Mouse (Mus musculus) erythroid progenitor cell, adult 5-6 weeks (primary cell): ENCODE results near the gene Ccdc32. TPM values are rescaled to one million over a fixed set of nuclear protein-coding genes. Genes with fewer than 3 reads are reported as not detected.
"Not testable (repeated sequence)": the region's sequence is repeated elsewhere in the genome, so short reads cannot be mapped to it uniquely, and the experiment has no call there.

Experiments used
- ATAC-seq: replicated peaks from 2 replicates; pipeline ENCODE4 v1.8.0; 2016; ENCODE audit warnings: moderate number of reproducible peaks, mild to moderate bottlenecking, moderate TSS enrichment, inconsistent platforms; ENCODE audit not compliant: poor library complexity, low FRiP score, severe bottlenecking
- total RNA-seq, 2 experiments: library from RNA; stranded (forward) in 1 of 2; stranded (reverse) in 1 of 2; fragments of 150-400 nt in 1 of 2; fragments of 186-747, 209-891 nt in 1 of 2; gene quantifications; 2 replicates each; pipeline versions ENCODE4 v1.2.3 to v1.2.4; 2015 to 2017; ENCODE audit warnings: low replicate concordance in 2 of 2

The Ccdc32 gene
- total RNA-seq, 2 experiments from 2014 or later, result 4.6 to 12.9 TPM

DNA sequence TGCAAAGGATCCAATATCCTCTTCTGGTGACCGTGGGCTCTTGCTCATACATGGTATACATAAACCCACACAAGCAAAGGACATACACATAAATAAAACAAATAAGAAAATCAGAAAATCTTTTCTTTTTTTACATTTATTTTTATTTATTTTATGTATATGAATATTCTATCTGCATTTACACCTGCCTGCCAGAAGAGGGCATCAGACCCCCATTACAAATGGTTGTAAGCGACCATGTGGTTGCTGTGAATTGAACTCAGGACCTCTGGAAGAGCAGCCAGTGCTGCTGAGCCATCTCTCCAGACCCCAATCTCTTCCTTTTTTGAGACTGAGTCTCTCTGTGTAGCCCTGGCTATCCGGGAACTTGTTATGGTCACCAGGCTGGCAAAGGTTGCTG is 11.5 kb downstream of the Ccdc32 start:
- no peak for ATAC-seq

DNA sequence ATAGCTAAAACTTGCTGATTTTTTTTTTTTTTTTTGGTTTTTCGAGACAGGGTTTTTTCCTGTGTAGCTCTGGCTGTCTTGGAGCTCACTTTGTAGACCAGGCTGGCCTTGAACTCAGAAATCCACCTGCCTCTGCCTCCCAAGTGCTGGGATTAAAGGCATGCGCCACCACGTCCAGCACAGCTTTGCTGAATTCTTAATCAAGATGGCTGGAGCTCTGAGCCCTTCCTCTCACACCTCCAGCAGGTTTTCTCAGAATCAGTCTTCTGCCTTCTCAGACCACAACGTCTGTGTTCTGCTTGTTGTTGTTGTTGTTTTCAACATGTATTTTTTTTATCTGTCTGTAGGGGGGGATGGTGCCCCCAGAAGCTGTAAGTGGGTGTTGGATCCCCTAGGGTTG is 12.9 kb downstream of the Ccdc32 start:
- not testable (repeated sequence) for ATAC-seq

DNA sequence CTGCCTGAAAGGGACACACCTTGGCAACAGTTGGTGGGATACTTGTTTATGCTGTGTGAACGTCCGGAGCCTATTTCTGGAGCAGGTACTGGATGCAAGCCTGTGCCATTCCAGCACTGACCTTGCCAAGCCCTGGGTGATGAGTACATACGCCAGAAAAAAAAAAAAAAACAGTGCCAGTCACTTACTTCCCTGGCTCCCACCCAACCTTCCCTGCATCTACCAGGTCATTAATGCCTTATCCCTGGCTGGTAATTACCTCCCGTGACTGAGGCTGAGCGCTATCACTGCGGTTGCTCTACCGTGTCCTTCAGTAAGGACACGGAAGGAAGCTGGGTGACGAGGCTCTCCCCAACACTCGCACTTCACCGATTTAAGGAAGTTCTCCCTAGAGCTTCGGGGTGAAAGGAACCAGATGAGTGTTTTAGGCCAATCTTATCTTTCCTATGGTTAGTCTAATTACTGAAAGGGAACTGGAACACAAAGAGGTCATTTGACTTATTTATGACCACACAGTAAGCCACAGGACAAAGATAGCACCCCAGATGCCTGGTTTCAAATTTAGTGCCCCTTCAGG is 13.5 kb downstream of the Ccdc32 start:
- ATAC-seq, result peak; percentile 53; the same call in 1 of the 2 replicates

DNA sequence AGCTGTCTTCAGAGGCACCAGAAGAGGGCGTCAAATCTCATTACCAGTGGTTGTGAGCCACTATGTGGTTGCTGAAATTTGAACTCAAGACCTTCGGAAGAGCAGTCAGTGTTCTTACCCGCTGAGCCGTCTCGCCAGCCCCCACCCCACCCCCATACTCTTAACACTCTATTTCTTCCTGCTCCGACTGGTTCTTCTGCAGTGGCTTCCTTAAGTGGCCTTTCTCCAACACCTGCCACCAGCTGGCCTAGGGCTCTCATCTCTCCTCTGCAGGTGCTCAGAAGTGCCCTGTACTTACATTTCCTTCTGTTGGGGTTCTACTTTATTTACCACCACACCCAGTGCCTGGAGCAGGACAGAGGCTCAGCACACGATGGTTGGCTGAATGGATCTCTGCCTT is 14.2 kb downstream of the Ccdc32 start:
- peak; percentile 52; the same call in 1 of the 2 replicates for ATAC-seq

DNA sequence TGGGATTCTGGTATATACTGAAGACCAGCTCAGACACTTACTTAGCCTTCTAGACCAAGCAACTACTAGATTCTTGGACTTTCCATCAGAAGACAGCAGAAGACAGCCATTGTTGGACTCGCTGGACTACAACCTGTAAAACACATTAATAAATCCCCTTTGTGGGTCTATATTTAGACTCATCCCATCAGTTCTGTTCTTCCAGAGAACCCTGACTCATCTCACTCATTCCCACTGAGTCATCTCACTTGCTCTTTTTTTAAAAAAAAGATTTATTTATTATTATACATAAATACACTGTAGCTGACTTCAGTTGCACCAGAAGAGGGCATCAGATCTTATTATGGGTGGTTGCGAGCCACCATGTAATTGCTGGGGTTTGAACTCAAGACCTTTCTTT is 19.8 kb downstream of the Ccdc32 start:
- no peak for ATAC-seq

DNA sequence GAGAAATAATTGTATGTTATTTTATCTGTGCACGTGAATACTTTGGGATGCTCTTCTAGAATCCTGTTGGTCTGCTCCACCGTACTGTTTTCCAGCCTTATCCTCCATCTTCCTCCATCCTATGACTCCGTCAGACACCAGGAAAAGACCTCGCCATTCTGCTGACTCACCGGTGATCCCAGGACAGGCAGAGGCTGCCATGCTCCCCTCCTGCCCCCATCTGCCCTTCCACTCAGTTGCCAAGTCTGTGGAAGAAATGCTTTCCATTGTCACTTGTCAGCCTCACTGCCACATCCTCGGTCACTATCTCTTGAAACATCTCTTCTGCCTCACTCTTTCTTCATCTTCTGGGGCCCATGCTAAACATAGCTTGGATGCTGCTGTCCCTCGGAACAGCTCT is 22.3 kb downstream of the Ccdc32 start:
- ATAC-seq, result no peak

DNA sequence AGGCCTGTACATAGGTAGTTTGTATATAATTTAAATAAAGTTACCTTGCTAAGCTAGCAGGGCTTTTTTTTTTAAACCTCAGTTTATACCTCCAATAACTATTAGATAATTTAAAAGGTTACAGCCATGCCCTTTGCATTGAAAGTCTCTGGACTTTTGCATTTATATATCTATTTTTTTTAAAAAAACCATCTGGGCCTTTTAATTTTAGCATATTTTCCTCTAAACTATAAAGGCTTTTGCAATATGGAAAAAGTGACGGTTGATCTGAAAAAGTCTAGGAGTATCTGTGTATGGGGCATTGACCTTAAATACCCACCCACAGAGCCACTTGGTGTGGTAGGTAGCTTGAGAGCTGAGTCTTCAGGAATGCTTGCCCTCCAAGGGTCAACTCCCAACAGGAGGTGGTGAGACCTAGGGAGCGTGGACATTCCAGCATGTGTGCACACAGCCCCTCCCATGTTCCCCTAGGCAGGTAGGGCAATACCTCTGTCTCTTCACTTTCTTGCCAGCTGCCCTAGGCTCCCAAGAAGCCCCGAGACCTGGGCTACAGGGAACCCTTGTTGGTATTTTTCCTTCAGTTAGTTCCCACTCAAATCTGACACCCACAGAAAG is 30.1 kb downstream of the Ccdc32 start:
- no peak for ATAC-seq

DNA sequence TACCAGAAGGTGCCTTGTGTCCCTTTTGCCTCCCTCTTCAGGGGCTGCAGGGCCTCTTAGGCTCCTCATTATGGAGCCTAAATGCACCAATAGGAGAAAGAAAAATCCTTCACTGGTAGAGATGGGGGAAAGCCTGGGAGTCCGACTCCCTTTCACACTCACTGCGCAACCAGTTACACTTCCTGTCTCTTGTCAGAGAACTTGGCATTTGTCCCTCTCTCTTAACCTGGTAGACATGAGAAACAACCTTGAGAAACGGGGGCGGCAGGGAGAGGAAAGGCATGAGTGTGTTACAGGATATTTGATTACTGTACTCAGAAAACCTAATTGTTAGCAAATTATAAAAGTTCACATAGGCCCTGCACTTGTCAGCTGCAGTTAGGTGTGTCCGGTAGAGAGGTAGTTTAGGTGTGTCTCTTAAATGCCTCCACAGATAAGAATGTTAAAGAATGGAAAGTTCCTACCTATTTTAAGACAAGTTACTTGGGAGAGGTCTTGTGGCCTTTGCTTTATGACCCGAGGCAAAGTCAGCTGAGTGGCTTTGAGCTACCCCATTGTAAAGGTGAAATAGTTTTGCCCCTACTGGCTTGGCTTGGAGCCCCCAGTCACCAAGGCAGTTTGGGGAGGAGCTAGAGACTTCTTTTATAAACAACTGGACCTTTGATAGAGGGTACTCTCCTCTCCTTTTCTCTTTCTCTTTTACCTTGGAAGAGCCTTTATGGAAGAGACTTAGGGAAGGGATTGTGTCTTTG is 30.9 kb downstream of the Ccdc32 start:
- no peak for ATAC-seq

- ATAC-seq, result no peak
Measured at GRCm38 (mm10) chr2:118996798-118997105, 32.4 kb downstream of the Ccdc32 start.

DNA sequence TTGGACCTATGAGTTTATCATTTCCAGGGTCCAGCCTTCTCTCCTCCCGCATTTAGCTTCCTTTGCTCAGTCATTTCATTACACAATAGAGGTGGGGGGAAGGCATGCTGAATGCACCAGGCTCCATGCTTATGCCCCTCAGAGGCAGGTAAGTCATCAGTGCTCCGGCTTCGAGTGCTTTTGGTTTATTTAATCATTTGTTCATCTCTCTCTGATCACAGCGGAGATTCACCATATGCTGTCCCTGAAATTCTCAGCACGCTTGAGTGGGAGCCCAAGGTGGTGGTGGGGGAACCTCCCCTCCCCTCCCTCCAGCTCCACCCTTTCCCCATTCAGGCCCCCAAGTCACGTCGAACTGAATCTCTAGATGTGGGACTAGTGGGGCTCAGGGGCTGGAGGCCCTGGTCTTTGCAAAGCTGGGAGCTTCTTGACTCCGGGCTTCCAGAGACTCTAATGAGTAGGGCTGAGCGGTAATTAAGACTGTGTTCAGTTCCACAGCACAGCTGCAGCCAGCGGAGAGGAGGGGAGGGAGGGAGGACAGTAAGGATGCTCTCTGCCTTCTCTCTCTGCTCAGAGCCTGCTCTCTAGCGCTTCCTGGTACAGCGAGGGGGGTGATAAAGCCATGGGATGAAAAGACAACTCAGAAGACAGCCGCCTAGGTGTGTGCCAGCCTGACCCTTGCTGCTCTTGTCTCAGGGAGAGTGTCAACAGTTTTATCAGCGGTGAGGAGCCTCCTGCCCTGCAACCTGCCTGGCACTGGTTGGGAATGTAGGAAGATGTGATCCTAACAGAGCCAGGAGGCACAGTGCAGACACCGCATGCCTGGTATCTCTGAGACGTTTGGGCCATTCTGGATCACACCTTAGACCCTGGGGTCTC is 33.0 kb downstream of the Ccdc32 start:
- no peak for ATAC-seq

- ATAC-seq, result no peak
Measured at GRCm38 (mm10) chr2:118995490-118995889, 33.7 kb downstream of the Ccdc32 start.

- no peak for ATAC-seq
Measured at GRCm38 (mm10) chr2:118983812-118984211, 45.4 kb downstream of the Ccdc32 start.

- no peak for ATAC-seq
Measured at GRCm38 (mm10) chr2:118980841-118981240, 48.4 kb downstream of the Ccdc32 start.

DNA sequence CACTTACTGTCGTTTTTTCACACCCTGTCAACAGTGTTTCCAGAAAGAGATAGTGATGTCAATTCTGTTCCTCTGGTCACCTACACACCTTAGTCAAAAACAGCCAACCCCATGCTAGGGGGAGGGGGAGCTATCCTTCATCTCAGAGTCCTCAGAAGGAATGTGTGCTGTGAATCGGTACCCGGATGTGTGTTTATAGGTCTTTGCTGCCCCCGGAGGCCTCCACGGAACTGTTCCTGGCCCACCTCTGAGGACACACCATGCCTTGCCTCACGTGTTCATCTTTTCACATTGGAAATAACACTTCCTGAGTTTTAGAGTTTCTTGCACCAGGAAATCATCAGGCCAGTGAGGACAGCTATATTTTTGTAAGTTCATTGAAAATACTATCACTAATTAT is 51.1 kb downstream of the Ccdc32 start:
- ATAC-seq, result no peak

GRCm38 (mm10) chr2:118976941-118977340 is 52.3 kb downstream of the Ccdc32 start:
- no peak for ATAC-seq

GRCm38 (mm10) chr2:118976282-118976929 is 52.8 kb downstream of the Ccdc32 start:
- peak; percentile 77 for ATAC-seq

DNA sequence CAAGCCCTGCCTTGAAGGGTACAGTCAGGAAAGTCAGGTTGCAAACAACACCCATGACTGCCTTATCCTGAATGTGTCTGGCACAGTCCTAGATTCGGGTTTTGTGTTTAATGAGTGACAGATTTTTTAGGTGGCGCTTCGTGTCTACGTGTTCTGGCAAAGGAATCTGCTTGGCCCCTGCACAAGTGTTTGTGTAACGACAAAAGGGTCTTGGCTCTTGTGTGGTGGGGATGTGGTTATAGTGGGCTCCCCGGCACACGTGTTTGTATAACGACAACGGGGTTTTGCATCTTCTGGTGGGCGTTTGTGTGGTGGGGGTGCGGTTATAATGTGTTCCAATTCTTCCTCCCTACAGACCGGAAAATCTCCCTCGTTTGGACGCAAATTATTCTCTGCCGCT is 53.3 kb downstream of the Ccdc32 start:
- no peak for ATAC-seq

- peak; percentile 87 for ATAC-seq
Measured at GRCm38 (mm10) chr2:118972687-118973376, 56.4 kb downstream of the Ccdc32 start.

DNA sequence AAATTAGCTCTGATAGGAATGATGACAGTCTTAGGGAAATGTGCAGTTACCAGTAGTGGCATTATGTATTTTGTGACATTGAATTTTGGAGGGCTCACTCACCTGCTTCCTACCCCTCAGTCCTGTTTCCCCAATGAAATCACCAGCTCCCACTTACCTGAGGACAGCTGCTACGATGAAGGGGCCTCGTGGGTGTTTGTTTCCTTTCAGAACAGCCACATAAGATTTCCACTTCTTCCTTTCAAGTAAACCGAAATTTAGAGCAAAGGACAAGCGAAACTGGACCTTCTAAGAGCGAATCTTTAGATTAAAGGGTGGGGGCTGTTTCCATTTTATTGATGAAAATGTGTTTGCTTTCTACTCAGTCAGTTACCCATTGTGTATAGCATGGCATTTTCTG is 57.1 kb downstream of the Ccdc32 start:
- ATAC-seq, result no peak
